Mouse (Mus musculus) urinary bladder, postnatal 25 days (tissue): ENCODE measurements around the gene Sart1.

Experiments
- DNase-seq: peaks from one replicate; pipeline ENCODE4 v3.0.0; 2022; ENCODE audit warnings: low spot score

Sart1 gene

DNA sequence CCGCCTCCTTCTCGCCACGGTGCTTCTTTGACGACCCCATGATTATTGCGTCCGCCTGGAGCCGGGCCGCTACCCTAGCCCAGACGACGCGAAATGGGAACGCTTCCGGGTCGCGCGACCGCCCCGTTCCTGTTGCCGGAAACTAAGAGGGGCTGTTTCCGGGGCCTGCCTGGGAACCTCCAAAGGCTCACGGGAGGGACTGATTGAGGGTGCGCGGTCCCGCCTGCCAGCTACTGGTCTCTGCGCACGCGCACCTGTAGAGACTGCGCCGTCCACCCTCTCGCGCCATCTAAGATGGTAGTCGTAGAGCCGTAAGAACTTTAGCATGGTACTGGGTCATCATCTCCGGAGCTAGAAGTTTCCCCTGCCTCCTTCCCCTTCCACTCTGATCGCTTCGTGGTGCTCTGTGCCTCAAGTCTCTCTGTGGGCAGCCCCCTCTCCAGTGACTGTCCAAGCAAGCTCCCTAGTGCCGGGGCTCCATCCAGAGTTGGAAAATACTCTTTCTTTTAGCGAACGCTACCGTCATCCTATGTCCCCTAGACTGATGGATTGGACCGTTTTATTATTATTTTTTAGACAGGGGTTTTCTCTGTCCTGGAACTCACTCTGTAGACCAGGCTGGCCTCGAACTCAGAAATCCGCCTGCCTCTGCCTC is at the start of gene Sart1:
Gene Sart1 (minus strand): TSS at position 116 of the 655 bp plus-strand sequence.
- peak; percentile 89 for DNase-seq

DNA sequence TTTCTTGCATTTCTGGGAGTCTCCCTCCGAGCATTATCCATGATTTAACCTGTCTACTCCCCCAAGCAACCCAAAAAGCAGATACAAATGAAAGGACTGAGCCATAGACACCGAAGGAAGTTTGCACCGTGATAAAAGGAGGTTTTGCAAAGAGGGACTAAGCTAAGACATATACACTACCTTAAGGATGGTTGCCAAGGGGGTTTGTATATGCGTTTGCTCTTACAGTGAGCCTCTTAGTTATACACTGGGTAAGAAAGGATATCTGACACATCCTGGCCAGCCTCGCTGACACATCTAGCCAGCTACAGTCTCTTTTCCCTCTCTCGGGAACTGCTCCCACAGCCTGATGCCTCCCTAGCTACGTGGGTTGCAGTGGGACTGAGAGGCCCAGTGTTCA is 45.4 kb upstream of the Sart1 start:
- DNase-seq = no peak

DNA sequence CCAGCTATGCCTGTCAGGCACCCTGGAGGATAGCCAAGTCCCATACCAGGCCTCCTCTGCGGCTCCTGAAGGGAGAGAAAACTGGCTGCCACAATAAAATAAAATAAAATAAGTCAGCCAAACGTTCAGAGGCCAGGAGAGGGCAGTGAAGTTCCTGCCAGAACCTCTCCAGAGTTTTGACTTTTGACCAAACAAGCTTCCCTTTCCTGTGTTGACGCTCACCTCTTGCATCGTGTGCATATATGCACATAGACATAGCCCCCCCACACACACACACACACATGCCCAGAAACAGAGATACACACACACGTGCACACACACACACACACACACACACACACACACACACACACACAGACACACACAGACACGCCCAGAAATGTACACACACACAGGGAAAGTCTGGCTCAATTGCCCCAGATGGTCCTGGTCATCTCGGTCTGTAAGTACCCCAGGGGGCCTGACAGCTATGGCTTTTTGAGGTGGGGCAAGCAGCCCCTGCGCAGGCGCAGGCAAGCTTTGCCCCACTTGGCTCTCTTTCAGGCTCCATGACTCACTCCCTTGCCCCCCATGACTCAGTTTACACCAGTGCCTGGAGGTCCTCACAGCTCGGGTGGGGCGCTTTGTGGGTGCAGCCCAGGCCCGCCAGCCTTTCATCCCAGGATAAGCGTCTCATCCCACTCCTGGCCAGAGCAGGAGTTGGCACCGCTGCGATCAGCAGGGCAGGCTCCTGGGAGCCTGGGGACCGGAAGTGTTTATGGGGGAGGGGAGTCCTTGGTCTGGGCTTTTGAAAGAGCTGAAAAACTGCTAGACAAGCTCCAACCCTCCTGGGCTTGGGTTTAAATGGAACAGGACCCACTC is 44.7 kb upstream of the Sart1 start:
- peak; percentile 41 for DNase-seq

DNA sequence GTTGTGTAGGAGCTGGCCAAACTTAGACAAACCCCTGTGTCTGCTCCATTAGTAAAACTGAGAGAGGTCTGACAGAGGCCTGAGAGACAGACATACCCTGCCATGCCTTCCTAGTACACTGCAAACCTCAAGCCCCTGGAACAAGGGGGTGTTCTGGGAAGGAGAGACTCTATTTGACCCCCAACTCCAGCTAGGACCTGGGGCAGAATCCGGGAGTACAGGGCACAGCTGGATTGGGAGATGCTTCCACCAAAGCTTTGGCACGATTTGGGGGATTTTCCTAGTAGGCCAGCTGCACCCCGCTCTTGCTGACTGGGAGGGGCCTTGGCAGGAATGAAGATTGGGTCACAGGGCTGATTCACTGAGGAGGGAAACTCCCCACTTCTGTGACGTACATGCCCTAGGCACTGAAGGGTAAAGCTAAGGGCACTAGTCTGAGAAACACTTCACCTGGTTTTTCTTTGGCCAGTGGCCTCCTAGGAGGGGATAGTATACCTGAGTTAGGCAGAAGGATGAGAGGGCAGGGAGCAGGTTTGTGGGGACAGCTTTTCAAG is 43.5 kb upstream of the Sart1 start:
- no peak for DNase-seq

DNA sequence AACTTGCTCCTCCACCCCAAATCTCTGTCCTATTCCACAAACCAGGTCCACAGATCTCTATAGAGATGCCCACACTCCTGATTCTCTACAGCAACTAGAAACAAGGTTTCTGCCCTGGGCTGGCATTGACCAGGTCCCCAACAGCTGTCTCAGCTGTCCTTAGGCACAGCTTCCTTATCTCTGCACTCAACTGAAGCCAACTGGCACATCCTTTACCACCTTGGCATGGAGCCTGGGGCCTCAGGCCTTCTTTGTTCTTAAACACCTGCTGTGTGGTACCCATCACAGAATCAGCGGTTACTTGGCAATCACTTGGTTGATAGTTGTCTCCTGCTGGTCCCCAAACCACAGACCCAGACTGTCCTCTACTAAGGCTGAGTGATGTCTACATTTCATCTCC is 41.9 kb upstream of the Sart1 start:
- DNase-seq = no peak

DNA sequence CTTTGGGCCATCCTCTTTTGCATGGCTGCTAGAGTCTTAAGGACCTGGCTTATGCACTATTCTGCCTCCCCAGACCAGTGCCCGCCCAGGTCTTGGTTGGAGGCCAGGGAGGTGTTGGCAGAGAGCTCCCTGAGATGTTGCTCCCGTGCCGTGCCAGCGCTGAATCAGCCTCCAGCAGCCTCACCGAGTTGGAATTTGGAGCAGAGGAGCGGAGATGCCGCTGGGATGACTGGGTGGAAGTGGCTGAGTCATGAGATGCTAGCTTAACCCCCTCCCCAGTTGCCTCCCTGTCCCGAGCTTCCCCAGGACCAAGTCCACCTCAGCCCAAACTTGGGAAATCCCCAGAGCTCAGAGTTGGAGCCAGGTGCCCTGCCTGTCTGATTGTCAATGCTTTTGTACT is 41.3 kb upstream of the Sart1 start:
- peak; percentile 58 for DNase-seq

DNA sequence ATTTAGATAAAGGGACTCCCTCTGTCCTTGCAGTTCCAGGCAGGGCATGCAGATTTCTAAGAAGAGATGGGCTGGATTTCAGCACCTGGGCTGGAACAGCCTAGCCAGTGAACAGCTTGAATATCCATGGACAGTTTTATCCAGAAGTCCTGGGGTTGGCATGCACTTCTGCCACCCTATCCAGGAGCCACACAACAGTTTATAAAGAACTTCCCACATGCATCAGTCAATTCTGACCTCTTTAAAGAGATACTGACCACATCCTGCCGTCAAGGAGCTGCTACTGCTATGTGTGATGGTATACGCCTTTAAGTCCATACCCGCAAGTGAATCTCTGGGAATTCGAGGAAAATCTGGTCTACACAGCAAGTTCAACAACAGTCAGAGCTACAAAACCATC is 40.7 kb upstream of the Sart1 start:
- DNase-seq = no peak

DNA sequence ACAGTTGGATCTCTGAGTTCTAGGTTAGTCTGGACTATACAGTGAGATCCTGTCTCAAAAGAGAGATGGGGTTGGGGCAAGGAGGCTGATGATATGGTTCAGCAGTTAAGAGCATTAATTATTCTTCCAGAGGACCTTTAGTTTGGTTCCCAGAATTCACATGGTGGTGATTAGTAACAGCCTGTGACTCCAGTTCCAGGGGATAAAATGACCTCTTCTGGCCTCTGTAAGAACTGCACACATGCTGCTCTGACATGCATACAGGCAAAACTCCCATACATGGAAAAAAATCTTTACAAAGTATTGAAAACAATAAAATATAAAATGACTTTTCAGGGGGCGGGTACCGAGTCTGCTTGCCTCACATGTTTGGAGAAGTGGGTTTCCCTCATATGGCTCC is 39.6 kb upstream of the Sart1 start:
- DNase-seq = no peak

DNA sequence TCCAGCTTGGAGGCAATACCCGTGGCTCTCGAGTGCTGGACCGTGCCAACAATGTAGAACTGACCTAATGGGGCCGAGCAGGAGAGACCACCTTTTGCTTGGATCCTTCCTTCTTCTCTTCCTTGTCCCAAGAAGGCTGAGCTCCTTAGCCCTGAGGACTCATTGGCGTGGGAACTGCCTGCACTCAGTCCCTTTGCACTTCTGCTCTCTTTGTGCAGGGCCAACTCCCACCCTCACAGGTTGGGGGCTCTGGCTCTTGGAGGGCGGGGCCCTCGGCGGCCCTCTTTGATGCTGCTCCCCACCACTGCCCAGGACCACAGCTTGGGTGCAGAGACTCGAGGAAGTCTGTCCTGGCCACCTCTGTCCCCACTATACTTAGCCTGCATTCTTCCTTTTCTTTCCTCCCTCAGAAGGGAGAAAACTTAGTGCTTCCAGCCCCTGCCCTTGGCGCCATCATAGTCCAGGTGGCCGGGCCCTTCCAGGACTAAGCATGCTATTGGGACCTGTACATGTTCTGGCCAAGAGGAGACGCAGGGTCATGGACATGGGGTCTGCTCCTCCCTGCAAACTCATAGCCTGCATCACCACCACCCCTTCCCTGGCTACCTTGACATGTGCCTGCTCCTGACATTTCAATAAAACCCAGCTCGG is 38.3 kb upstream of the Sart1 start:
- DNase-seq = no peak

DNA sequence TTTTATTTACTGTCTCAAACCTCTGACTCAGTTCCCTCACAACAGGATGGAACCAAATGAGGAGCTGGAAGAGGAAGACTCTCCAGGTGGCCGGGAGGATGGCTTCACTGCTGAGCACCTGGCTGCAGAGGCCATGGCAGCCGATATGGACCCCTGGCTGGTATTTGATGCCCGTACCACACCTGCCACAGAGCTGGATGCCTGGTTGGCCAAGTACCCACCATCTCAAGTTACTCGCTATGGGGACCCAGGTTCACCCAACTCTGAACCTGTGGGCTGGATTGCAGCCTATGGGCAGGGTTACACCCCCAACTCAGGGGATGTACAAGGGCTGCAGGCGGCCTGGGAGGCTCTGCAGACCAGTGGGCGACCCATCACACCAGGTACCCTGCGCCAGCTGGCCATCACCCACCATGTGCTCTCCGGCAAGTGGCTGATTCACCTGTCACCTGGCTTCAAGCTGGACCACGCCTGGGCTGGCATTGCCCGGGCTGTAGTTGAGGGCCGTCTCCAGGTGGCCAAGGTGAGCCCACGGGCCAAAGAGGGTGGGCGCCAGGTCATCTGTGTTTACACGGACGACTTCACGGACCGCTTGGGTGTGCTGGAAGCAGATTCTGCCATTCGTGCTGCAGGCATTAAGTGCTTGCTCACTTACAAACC is 37.5 kb upstream of the Sart1 start:
- no peak for DNase-seq

DNA sequence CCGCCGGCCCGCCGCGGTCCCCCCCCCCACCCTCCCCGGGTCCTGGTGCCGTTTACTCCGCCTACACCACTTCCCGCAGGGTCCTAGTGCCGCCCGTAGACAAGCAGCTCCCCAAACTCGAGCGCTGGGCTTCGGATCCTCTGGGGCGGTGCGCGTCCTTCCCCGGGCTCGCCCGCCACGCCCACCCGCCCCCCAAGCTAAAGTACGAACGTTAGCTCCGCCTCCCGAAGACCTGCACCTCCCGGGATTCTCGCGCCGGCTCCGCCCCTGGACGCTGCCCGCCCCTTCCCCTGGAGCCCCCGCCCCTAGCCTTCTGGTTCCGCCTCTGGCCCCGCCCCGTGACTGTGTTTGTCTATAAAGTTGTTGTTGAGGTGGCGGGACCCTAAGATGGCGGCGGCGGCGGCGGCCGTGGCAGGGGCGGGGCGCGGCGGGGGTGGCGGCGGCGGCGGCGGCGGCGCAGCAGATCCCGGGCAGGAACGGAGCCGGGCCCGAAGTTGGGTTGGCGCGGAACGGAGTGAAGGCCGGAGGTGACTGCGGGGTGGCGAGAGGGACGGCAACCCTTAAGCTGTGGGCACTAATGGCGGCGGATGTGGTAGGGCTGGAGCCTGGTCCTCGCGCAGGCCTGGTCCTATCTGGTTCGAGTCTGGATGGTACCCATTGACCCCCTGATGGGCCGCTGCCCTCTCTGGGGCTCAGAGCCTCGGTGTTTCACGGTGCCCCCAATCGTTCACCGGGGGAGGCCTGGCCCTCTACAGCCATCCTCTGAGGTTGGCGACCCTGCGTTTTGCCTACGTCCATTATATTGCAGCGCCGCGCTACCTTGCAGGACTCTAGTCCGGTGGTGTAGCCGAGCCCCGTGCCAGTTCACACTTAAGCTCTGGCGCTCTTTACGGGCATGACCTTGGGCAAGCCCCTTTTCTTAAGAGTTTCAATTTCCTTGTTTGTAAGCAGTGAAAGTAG is 36.6 kb upstream of the Sart1 start, which contains the start of the genes Drap1 and AI837181:
Gene Drap1 (minus strand): TSS at position 198 of the 960 bp plus-strand sequence.
Gene AI837181 (plus strand): TSS at position 363 of the 960 bp plus-strand sequence.
- DNase-seq = peak; percentile 93

DNA sequence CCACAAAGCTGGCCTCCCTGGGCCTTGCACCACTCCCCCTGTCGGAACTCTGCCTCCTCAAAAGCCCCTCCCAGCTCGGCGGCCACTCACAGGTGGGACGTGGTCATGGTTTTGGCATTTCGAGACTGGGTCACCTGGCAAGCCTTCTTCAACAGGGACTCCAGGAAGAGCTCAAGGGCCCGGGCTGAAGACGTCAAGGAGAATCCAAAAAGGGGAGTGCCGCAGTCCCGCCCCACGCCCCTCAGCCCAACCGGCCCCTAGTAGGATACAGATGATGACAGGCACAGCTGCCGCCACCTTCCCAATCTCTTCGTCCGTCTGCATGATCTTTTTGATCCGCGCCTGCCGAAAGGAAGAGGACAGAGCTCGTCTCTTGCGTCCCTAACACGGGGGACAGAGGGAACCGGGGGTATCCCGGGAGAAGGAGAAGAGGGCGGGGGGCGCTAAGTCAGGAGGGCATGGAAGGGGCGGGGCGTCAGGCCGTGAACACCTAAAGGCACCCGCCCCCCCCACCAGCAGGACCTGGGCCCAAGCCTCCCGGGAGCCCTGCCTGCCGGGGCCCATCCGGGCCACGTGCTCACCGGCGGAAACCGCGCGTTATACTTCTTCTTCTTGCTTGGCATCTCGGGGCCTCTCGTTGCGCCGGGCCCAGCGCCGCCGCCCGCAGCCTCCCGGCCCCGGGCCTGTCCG is 35.7 kb upstream of the Sart1 start:
- peak; percentile 71 for DNase-seq

DNA sequence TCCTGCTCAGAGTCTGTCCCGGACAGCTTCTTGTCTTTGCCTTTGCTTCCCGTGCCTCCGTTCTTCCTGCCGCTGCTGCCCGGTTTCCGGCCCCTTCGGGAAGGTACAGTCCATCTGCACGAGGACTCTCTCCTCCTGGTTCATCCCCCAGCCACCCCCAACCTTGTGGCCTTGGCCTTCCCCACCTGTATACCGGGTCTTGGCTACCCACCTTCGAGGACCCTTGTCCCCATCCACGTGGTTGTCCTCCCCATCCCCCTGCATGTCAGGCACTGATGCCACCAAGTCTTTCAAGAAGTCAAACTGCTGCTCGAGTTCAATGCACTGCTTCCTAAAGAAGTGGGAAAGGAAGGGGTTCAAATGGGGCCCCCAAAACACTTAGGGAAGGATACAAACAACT is 35.1 kb upstream of the Sart1 start:
- DNase-seq = no peak

DNA sequence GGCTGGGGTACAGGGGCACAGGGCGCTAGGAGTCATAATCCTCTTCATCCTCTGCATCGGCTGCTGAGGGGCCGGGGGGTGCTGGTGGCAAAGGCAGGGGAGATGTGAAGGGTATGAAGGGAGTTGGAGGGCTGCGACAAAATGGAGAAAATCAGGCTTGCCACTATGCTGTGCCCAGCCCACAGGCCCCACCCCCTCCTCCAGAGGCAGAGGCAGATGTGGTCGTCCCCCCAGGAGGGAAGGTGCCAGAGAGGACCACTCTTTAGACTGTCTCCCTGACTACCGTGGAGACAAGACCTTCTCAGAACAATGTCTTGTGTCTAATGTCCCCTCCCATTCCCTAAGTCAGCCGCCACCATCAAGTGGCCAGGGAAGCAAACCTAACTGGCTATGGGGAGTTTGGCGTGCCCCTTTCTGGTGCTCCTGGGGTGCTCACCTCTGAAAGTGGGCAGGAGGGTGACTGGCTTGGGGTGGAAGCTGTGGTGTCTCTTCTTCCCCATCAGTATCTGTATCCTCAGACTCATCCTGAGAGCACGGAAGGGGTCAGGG is 34.5 kb upstream of the Sart1 start:
- no peak for DNase-seq

DNA sequence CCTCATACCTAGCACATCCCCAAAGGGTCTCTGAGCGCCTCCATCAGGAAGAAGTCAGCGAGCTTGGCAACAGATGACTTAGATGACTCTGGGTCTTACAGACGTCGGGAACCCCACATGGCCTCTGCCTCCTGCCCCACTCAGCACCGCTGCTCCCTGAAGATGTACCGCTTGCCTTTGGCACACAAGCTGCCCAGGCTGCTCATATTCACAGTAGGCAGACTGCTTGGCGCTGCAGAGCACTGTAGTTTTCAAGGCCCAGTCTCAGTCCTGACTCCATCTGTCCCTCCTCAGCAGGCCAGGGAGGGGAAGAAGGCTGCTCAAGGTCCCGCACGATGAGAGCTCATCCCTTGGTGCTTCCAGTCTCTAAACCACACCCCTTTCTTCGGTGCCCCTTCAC is 33.8 kb upstream of the Sart1 start:
- DNase-seq = no peak

DNA sequence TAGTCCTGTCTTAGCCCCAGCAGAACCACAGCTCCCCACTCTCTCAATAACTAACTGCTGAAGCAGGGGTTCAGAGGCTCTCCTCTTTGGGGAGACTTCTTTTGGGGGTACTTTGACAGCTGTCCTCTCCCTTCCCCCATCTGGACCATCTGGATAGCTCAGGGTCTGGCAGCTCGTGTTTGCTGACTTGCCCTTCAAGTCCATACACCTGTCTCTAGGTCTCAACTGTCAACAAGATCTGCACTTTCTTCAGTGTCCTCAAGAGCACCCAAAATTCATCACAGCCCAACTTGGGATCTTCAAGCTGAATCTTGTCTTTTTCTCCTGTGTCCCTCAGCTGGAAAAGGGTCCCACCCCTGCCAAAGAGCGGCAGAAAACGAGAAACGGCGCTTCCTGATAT is 33.3 kb upstream of the Sart1 start:
- DNase-seq = no peak

DNA sequence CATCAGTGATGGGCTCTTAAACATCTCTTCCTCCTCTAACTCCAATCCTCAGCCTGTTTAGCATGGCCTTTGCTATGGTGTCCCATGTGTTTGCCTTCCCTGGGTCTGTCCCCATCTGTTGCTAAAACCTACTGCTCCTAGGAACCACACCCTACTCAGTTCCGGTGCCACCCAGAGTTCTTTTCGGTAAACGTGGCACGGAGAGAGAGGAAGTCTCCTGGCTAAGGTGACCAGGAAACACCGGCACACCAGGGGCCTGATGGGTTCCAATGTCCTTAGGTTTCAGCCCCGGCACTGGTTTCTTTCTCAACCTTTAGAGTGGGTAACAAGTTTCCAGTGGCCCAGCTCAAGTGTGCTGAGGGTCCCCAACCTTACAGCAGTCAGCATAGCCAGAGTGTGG is 32.1 kb upstream of the Sart1 start:
- no peak for DNase-seq

DNA sequence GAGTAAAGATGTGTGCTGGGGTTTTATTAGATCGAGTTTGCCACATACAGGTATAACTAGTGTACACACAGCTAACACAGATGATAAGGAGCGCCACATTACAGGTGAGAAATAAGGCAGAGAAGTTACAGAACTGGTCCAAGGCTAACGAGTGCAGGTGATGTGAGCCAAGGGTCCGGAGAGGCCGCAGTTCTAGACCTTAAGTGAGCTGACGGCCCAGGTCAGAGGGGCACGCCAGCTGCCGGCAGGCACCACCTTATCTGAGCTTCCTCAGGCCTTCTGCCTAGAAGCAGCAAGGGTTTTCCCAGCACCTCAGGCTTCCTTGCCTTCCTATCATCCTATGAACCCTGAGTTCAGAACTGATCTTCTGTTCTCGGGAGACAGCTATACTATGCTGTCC is 31.1 kb upstream of the Sart1 start:
- DNase-seq = no peak

DNA sequence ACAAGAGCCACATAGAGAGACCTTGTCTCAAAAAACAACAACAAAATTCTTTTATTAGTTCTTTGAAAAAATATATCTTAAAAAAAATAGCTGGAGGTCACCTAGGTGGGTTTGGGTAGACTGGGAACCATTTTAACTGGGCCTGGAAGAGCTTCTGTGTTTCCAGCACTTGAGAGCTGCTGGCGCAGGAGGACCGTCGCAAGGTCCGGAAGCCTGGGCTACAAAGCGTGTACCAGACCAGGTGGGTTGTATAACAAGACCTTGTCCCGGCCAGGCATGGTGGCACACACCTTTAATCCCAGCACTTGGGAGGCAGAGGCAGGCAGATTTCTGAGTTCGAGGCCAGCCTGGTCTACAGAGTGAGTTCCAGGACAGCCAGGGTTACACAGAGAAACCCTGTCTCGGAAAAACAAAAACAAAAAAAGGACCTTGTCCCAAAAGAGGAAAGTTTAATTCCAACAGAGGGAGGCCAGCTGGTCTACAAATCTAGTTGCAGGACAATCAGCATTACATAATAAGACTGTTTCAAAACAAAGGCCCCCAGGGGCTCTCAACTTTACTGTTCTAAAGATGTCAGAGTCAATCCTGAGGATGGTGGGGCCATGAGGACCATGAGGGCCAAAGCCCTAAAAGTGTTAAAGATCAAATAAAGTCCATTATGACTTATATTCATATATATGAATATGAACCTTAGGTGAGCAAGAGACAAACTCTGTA is 30.4 kb upstream of the Sart1 start:
- no peak for DNase-seq
